Mouse (Mus musculus) G1E (cell line): ENCODE data around the gene Lmna.

ENCODE experiments used
- CTCF ChIP-seq: IDR thresholded peaks from 2 replicates; pipeline ENCODE4 v1.5.1; 2012; ENCODE audit warnings: low read depth, low read length, inconsistent platforms, mixed read lengths
- GATA1 ChIP-seq: IDR thresholded peaks from 2 replicates; pipeline ENCODE4 v1.6.1; 2012; ENCODE audit warnings: borderline replicate concordance, low read length, inconsistent platforms, mixed read lengths
- GATA2 ChIP-seq: IDR thresholded peaks from 2 replicates; pipeline ENCODE4 v1.6.1; 2012; ENCODE audit warnings: low read depth, low read length, inconsistent platforms, borderline replicate concordance
- POLR2AphosphoS5 ChIP-seq: IDR thresholded peaks from 2 replicates; pipeline ENCODE4 v1.6.1; 2012; ENCODE audit warnings: low read depth, low read length, inconsistent platforms; ENCODE audit not compliant: insufficient replicate concordance
- TAL1 ChIP-seq: conservative IDR thresholded peaks from 2 replicates; pipeline ENCODE4 v1.6.1; 2012; ENCODE audit warnings: low read depth, low read length, inconsistent platforms, mixed read lengths

DNA sequence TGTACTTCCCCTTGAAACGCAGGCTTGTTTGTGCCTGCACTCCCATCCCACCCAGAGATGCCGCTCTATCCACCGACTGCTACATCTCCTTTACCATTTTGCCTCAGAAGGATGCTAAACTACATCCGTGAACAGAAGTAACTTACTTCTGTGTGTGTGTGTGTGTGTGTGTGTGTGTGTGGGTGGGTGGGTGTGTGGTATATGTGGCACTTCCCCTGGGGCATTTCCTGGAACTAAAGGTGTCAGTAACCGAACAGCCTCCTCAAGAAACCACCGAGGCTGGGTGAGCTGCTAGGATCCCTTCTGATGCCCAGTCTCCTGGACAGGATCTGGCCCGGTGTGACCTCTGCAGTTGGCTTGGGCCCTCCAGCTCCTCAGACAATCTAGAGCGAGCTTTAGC lies 55.8 kb downstream of the Lmna start:
- TF ChIP-seq CTCF: no peak
- TF ChIP-seq POLR2AphosphoS5: no peak
- TF ChIP-seq GATA1: no peak
- no peak for TF ChIP-seq TAL1
- TF ChIP-seq GATA2: no peak
